Mouse (Mus musculus): Measurements from ENCODE around the gene Usp50.

DNA sequence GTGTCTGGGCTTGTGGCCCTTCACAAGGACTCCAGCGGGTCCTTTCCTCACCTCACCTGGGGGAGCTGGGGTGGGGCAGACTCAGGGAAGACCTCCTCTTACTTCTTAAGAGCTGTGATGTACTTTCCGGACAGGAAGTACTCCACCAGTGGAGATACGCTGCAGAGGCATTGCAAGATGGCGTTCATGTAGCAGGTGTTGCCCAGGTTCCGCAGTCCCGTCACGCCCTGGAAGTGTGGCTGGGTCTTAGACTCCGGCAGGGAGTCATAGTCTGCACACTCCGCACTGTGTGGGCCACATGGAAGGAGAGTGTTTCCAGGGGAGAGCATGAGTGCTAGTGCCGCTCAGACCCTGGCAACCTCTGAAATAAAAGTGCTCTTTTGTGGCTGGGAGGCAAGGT is 3.0 kb downstream of the Usp50 start:
- TF ChIP-seq GATA1 (IDR thresholded peaks at IDR 0.05; ENCODE audit: borderline replicate concordance, low read length): no peak
- TF ChIP-seq FLI1 (IDR thresholded peaks at IDR 0.05; ENCODE audit: low read length): no peak
